Mouse (Mus musculus) hindbrain, embryonic 10.5 days (tissue): ENCODE data around the gene Ccdc9b. TPM values are rescaled to one million over a fixed set of nuclear protein-coding genes. Genes with fewer than 3 reads are reported as not detected.

Experiments used
- DNase-seq: peaks from one replicate; pipeline ENCODE4 v3.0.0-alpha.2; 2017; ENCODE audit warnings: low spot score
- H3K27ac ChIP-seq: fragments of 300-500 bp; sonication (generic); 2 replicates; pipeline ENCODE4 v1.5.1; 2016; ENCODE audit warnings: mild to moderate bottlenecking, moderate library complexity
- H3K27me3 ChIP-seq: fragments of 300-500 bp; sonication (generic); 2 replicates; pipeline ENCODE4 v1.6.1; 2016; ENCODE audit warnings: mild to moderate bottlenecking; ENCODE audit not compliant: poor library complexity, insufficient read depth, severe bottlenecking
- H3K36me3 ChIP-seq: fragments of 300-500 bp; sonication (generic); 2 replicates; pipeline ENCODE4 v1.6.1; 2016; ENCODE audit warnings: mild to moderate bottlenecking, moderate library complexity
- H3K4me1 ChIP-seq: fragments of 300-500 bp; sonication (generic); replicated peaks from 2 replicates; pipeline ENCODE4 v1.6.1; 2016; ENCODE audit warnings: mild to moderate bottlenecking
- H3K4me3 ChIP-seq: fragments of 300-500 bp; sonication (generic); 2 replicates; pipeline ENCODE4 v1.5.1; 2016; ENCODE audit warnings: mild to moderate bottlenecking, moderate library complexity
- H3K9me3 ChIP-seq: fragments of 300-500 bp; sonication (generic); 2 replicates; pipeline ENCODE4 v1.6.1; 2016; ENCODE audit warnings: mild to moderate bottlenecking, moderate library complexity
- WGBS: fragments of 180-500 bp; shearing (Covaris S2); methylation state at CpG from one replicate; pipeline ENCODE4 v1.1.7; 2016; 5-methylcytosine and 5-hydroxymethylcytosine counted together
- polyA plus RNA-seq: library from polyadenylated mRNA; unstranded; fragments of >200 nt; fragmentation: Nextera tagmentation; extraction: Ambion mirVana; gene quantifications from 2 replicates; pipeline ENCODE4 v1.2.1, GENCODE M21; 2016

Gene Ccdc9b
- polyA plus RNA-seq, 1 experiment from 2014 or later = 0.50 TPM

DNA sequence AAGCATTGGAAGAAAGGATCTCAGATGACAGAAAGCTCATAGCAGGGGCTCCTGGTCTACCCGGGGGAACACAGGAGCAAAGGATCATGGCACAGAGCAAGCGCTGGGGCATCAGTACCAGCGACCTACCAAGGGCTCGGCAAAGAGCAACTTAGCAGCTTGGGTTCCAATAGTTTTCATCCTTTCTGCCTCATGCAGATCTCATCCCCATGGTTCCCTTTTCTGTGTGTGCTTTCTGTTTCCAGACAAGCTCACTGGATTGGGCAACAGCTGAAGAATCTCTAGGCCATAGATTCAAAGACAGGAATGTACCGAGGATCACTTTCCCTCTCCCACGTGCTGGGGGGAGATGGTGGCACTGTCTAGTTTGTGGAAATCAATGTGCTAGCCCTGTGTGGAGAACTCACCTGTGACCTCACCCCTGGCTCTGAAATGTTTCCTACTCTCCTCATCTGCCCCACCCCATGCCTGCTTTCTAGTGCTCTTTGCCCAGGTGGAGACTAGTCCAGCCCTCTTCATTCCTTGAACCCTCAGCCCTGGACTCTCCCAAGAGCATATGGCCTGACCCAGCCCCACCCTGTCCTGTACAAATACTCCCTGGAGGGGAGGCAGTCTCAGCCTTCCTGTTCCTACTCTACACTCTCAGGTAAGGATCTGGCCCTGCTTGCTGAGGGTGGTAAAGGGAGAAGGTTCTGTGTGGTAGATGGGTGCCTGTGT, 9.9 kb upstream of the Ccdc9b start, which contains the start of gene Phgr1:
Gene Phgr1 (plus strand): TSS at position 612 of the 717 bp plus-strand sequence.
- DNase-seq = no peak
- 75% methylated on average over 6 of the region's 6 CpGs for WGBS
- H3K27me3 ChIP-seq = no peaks in the 10 kb centered on the region

DNA sequence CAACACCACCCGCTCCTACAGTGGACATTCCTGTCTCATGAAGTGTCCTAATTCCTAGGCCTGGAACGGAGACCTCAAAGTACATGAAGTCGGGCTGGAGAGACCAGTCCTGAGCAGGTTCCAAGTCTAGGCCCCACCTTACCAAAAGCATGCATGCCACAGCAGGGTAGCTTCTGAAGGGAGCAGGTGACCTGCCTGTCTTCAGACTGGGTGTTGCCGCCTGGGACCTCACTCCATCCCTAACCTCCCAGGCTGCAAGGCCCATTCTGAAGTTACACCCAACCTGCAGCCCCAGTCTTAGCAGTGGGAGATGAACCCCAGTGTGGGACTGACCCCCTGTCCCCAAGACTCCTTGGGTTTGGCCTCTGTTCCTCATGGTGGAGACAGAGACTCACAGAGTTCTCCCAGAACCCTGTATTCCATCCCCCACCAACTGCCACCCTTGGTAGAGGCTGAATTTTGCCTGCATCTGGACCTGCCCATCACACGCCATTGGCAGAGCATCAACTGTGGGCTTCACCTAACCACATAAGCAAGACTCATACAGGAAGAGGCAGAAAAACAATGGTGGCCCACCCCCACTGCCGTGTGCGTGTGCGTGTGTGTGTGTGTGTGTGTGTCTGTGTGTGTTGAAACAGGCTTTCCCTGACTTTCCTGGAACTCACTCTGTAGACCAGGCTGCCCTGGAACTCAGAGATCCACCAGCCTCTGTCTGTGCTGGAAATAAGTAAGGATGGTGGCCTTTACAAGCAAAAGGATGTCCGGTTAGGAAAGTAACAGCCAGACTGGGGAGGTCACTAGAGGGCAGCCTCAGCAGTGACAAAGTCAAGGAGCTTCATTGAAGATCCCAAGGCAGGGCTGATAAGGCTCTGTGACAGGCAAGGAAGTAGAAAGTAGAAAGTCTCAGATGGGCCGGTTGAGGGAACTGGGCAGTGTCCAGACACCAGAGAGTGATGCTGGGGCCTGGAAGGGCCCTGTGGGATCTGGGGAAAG, 3.9 kb upstream of the Ccdc9b start:
- WGBS = 75% methylated on average over 10 of the region's 10 CpGs
- Histone ChIP-seq H3K4me1 (peaks cover 37% of the 10 kb centered on the region), H3K4me3 (no peak overlapping the region), H3K27me3 (peaks cover 37% of the 10 kb centered on the region), H3K9me3 (no peaks in the 10 kb centered on the region), H3K36me3 (no peaks in the 10 kb centered on the region), H3K27ac (no peak overlapping the region; the same call in 1 of the 2 replicates)
- no peak for DNase-seq

More for the DNA sequence above, 9.9 kb upstream of the Ccdc9b start, which contains the start of gene Phgr1:
- Histone ChIP-seq H3K9me3 (no peaks in the 10 kb centered on the region), H3K27ac (no peak within 1 kb of the TSS), H3K4me3 (no peak within 1 kb of the TSS), H3K4me1 (0 out of 2 replicates have a peak, but pooled peaks cover 2% of the 10 kb centered on the region), H3K36me3 (no peaks in the 10 kb centered on the region)

DNA sequence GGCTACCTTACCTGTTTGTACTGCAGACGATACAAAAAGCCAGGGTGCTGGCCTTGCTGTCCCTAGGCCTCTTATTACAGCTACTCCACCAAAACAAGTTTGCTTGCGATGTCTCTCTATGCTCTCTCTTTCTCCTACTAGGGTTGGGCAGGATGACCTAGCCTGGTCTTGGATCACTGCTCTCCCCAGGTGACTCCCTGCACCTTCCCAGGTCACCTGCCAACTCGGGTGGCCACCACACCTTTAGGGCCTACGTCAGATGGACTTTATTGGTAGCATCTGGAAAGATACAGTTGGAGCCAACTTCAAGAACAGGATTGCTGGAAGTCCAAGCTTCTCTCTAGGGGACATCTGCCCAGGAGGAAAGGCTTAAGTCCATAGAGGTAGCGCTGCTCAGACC, 2.4 kb upstream of the Ccdc9b start:
- no peak for DNase-seq
- Histone ChIP-seq H3K36me3 (no peaks in the 10 kb centered on the region), H3K4me1 (peaks cover 41% of the 10 kb centered on the region), H3K4me3 (no peak overlapping the region), H3K9me3 (no peaks in the 10 kb centered on the region), H3K27me3 (peaks cover 51% of the 10 kb centered on the region), H3K27ac (no peak overlapping the region)
- 86% methylated on average over 5 of the region's 5 CpGs for WGBS

DNA sequence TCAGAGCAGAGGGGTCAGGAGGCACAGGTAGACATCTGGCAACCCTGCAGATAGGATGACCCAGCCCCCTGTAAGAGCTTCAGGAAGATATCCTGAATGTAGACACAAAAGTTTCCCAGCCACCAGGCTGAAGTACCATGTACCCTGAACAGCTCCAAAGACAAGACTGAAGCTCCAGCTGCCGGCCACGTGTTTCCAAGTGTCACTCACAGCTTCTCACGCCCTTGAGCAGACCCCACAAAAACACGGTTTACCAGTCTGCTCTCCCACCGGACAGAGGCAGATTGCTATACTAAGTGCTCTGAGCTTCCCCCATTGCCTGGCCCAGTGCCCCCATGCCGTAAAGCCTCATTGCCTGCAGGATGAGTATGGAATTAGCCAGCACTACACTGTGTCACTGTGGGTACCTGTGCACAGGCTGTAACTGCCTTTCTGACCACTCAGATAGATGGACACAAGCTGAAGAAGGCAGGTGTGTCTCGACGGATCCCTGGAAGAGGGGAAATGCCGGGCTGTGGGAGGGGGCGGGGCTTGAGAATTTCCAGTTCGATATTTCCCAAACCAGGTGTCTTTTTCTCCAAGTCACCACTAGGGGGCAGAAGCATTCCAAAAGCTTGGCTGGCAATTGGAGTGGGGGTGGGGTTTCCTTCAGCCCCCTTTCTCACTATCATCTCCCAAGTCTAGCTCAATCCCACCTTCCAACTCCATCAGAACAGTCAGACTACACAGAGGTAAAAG, 1.8 kb upstream of the Ccdc9b start:
- DNase-seq = peak; percentile 49
- peaks cover 56% of the 10 kb centered on the region for H3K27me3 ChIP-seq
- H3K4me3 ChIP-seq = no peak overlapping the region
- H3K4me1 ChIP-seq = peaks cover 46% of the 10 kb centered on the region
- H3K27ac ChIP-seq = peak overlapping the region; percentile 56; the same call in 1 of the 2 replicates
- H3K9me3 ChIP-seq = no peaks in the 10 kb centered on the region
- 26% methylated on average over 11 of the region's 11 CpGs for WGBS
- H3K36me3 ChIP-seq = no peaks in the 10 kb centered on the region

DNA sequence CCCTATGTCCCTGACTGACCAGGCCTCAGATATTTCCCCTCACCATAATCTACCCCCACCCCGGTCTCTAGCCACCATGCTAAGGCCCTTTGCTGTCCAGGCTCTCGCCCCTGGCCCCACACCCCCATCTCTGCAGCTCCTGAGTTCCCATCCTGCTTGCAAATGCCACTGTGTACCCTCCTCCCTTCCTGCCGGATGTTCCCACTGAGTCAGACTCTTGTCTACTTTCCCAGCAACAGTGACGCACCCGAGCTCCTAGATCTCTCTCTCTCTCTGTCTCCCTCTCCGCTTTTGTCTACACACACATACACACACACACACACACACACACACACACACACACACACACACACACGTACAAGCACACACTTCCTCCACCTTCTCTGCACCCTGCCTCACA, 1.0 kb upstream of the Ccdc9b start:
- no peaks in the 10 kb centered on the region for H3K9me3 ChIP-seq
- no peaks in the 10 kb centered on the region for H3K36me3 ChIP-seq
- 69% methylated on average over 7 of the region's 7 CpGs for WGBS
- H3K27me3 ChIP-seq = peaks cover 63% of the 10 kb centered on the region
- peaks cover 46% of the 10 kb centered on the region for H3K4me1 ChIP-seq
- no peak for DNase-seq
- peak overlapping the region; percentile 89 for H3K27ac ChIP-seq
- no peak overlapping the region for H3K4me3 ChIP-seq

DNA sequence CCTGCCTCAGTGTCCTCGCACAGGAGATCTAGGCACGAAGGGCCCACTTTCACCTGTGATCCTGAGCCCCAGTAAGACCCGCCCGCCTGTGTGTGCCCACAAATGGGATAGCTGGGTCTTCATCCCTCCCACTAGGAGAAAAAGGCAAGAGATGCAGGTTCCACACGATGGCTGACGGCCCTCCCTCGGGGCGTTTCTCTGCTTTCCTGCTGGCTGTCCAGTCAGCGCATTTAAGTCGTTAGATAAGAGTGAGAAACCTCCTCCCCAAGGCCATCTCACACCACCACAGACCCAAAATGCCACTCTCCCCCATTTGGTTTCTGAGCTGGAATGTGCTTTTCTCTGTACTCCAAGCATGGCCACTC, 305 bp upstream of the Ccdc9b start:
- Histone ChIP-seq H3K36me3 (no peaks in the 10 kb centered on the region), H3K27me3 (peaks cover 70% of the 10 kb centered on the region), H3K27ac (peak overlapping the region; percentile 89), H3K4me3 (peak overlapping the region; percentile 42), H3K4me1 (peaks cover 46% of the 10 kb centered on the region), H3K9me3 (no peaks in the 10 kb centered on the region)
- DNase-seq = no peak
- 15% methylated on average over 10 of the region's 10 CpGs for WGBS

DNA sequence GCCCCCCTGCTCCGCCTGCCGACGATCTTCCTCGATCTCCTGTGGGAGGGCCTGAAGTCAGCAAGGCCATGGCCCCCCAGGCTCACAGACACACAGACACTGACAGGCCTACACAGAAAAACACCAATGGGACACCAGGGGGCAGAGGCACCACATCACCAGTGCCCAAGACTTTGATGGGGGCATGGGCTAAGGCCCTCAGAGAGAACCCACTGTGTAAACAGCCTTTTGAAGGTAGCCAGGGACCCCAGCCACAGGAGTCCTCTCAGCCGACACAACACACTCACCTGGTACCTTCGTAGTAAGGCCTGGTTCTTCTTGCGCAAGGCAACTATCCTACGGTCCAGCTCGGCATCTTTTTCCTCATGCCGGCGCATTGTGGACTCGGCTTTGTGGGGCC, 1.1 kb downstream of the Ccdc9b start:
- peak overlapping the region; percentile 42 for H3K4me3 ChIP-seq
- no peaks in the 10 kb centered on the region for H3K9me3 ChIP-seq
- H3K36me3 ChIP-seq = no peaks in the 10 kb centered on the region
- peaks cover 79% of the 10 kb centered on the region for H3K27me3 ChIP-seq
- H3K27ac ChIP-seq = peak overlapping the region; percentile 89
- DNase-seq = no peak
- 82% methylated on average over 12 of the region's 12 CpGs for WGBS
- peaks cover 50% of the 10 kb centered on the region for H3K4me1 ChIP-seq

DNA sequence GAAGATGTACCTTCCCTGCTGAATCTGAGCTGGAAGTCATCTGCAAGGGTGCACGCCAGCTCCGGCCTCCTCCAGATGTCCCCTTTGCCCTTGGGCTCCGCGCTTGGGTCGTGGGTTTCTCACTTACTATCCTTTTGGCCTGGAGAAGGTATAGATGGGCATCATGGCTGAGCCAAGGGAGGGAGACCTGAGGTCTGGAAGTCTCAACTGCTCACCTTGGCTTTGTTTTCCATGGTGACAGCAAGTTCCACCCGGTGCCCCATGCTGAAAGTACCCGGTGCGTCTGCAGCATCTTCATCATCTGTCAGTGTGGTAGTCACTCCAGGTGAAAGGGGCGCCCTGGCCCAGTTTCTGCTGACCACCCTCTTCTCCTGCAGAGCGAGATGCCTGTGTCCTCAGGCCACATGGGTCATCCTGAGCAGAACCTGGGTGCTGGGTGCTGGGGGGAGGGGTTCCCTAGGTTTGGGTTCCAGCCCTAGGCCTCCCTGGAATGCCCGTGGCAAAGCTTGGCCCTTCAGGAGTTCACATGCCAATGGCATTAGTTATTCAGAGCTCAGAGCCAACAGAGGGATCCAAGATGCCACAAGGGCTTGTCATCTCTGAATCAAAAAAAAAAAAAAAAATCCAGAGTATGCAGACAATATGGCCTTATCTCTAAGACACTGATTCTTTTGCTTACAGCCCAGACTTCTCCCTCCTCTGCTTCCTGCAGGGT, 2.0 kb downstream of the Ccdc9b start:
- no peak for DNase-seq
- Histone ChIP-seq H3K27me3 (peaks cover 81% of the 10 kb centered on the region), H3K4me1 (peaks cover 47% of the 10 kb centered on the region), H3K36me3 (no peaks in the 10 kb centered on the region), H3K27ac (no peak overlapping the region), H3K9me3 (no peaks in the 10 kb centered on the region), H3K4me3 (no peak overlapping the region)
- 81% methylated on average over 11 of the region's 11 CpGs for WGBS

DNA sequence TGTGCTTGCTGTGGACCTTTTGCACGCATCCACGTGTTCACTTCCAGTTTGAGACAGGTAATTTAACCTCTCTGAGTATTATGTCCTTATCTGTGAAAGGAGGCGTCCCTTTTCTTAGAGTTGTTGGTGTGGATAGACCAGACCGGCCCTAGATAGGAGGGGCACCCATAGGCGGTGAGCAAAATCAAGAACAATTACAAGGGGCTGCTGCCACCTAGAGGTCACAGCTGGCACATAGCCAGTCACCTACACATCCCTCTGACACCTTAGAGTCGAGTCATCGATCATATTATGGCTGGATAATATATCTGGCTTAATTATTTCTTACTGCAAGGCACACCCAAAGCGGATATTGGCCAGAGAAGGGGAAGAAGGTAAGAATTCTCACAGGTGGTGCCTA, 2.6 kb downstream of the Ccdc9b start:
- H3K4me1 ChIP-seq = peaks cover 47% of the 10 kb centered on the region
- H3K27ac ChIP-seq = no peak overlapping the region; the same call in 1 of the 2 replicates
- WGBS = 11% methylated on average over 8 of the region's 8 CpGs
- H3K36me3 ChIP-seq = no peaks in the 10 kb centered on the region
- H3K4me3 ChIP-seq = no peak overlapping the region
- peaks cover 81% of the 10 kb centered on the region for H3K27me3 ChIP-seq
- peak; percentile 69 for DNase-seq
- H3K9me3 ChIP-seq = no peaks in the 10 kb centered on the region

DNA sequence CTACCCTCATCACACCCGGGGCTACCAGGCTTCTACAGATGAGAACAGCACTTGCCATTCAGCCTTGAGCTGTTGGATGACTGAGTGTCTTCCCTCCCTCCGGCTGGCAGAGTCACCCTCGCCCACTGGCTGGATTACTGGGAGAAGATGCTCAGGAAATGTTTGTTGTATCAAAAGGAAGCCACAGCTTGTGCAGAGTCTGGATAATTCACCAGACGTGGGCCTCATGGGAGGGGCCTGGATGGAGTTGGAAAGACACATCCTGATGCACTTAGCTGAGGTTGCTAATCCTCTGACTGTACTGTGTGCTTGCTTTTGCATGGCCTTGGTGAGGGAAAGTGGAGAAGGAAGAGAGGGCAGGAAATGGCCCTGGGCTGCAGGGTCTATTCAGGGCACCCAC, 6.4 kb downstream of the Ccdc9b start:
- DNase-seq = no peak
- 82% methylated on average over 4 of the region's 4 CpGs for WGBS
- H3K27me3 ChIP-seq = peaks cover 53% of the 10 kb centered on the region
- no peak overlapping the region for H3K27ac ChIP-seq
- no peaks in the 10 kb centered on the region for H3K9me3 ChIP-seq
- H3K4me1 ChIP-seq = peaks cover 14% of the 10 kb centered on the region
- no peaks in the 10 kb centered on the region for H3K36me3 ChIP-seq
- H3K4me3 ChIP-seq = no peak overlapping the region

DNA sequence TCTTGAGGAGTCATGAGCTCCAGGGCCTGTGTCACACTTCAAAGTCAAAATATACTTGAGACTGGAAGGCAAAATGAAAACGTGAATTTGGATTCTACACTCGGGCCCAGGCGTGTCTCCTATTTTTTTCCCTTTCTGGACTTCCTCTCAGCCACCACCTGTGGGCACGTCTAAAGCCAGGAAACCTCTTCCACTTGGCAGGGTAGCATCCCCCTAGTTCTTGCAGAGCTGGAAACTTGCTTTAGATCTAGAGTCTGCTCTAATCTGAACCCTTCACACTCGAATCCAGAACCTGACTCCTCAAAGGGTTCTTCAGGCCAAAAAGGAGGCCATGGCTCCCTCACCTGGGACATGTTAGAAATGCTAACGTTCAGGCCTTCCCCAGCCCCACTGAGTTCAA, 7.1 kb downstream of the Ccdc9b start:
- Histone ChIP-seq H3K36me3 (peaks cover 4% of the 10 kb centered on the region; the same call in 1 of the 2 replicates), H3K4me3 (no peak overlapping the region), H3K9me3 (no peaks in the 10 kb centered on the region), H3K4me1 (peaks cover 14% of the 10 kb centered on the region), H3K27ac (no peak overlapping the region), H3K27me3 (peaks cover 47% of the 10 kb centered on the region)
- WGBS = 87% methylated on average over 6 of the region's 6 CpGs
- DNase-seq = no peak

DNA sequence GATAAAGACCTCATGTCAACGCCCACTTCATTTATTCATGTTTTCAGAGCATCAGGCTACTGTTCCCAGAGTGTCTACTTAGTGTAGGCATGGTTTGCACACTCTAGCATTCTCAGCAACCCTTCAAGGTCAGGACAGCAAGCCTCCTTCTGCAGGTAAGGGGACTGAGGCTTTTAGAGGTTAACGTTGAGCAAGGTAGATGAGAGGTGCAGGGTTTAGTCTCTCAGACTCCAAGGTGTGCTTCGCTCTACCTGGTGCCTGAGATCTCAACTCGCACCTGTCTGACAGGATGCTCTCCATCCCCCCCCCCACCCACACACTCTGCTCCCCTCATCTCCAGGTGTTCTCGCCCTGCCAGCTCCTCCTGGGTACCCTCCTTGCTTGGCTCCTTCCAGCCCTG, 8.3 kb downstream of the Ccdc9b start:
- 84% methylated on average over 5 of the region's 5 CpGs for WGBS
- peaks cover 22% of the 10 kb centered on the region for H3K4me1 ChIP-seq

More for the DNA sequence above, 8.3 kb downstream of the Ccdc9b start:
- Histone ChIP-seq H3K27me3 (peaks cover 37% of the 10 kb centered on the region), H3K9me3 (no peaks in the 10 kb centered on the region), H3K4me3 (no peak overlapping the region), H3K36me3 (peaks cover 16% of the 10 kb centered on the region; the same call in 1 of the 2 replicates), H3K27ac (no peak overlapping the region)
- no peak for DNase-seq
